Mouse (Mus musculus): ENCODE results near the gene Dock3.
"Not testable (repeated sequence)": the region's sequence is repeated elsewhere in the genome, so short reads cannot be mapped to it uniquely, and the experiment has no call there.

Dock3 gene

GRCm38 (mm10) chr9:107259571-107259970, 27.9 kb upstream of the Dock3 start:
- DNase-seq (ENCODE audit: low read depth in 1 of 2, low spot score in 2 of 2): no peak

- DNase-seq (ENCODE audit: low read depth in 1 of 2, low spot score in 2 of 2): no peak
Observed at GRCm38 (mm10) chr9:107255596-107255995, 23.9 kb upstream of the Dock3 start.

GRCm38 (mm10) chr9:107254925-107255324, 23.2 kb upstream of the Dock3 start:
- no peak for DNase-seq (ENCODE audit: low read depth in 1 of 2, low spot score in 2 of 2)

GRCm38 (mm10) chr9:107254476-107254875, 22.8 kb upstream of the Dock3 start:
- no peak for DNase-seq (ENCODE audit: low read depth in 1 of 2, low spot score in 2 of 2)

- no peak for DNase-seq (ENCODE audit: low read depth in 1 of 2, low spot score in 2 of 2)
Observed at GRCm38 (mm10) chr9:107252164-107252563, 20.5 kb upstream of the Dock3 start.

- no peak for DNase-seq (ENCODE audit: low read depth in 1 of 2, low spot score in 2 of 2)
Observed at GRCm38 (mm10) chr9:107250416-107251337, 19.0 kb upstream of the Dock3 start.

GRCm38 (mm10) chr9:107249154-107249553, 17.4 kb upstream of the Dock3 start:
- DNase-seq (ENCODE audit: low read depth in 1 of 2, low spot score in 2 of 2): no peak

GRCm38 (mm10) chr9:107246170-107246569, 14.5 kb upstream of the Dock3 start:
- no peak for DNase-seq (ENCODE audit: low read depth in 1 of 2, low spot score in 2 of 2)

GRCm38 (mm10) chr9:107245311-107245710, 13.6 kb upstream of the Dock3 start:
- DNase-seq (ENCODE audit: low read depth in 1 of 2, low spot score in 2 of 2): no peak

- DNase-seq (ENCODE audit: low read depth in 1 of 2, low spot score in 2 of 2): no peak
Observed at GRCm38 (mm10) chr9:107236151-107236550, 4.4 kb upstream of the Dock3 start.

GRCm38 (mm10) chr9:107235261-107235660, 3.6 kb upstream of the Dock3 start:
- no peak for DNase-seq (ENCODE audit: low read depth in 1 of 2, low spot score in 2 of 2)

- no peak for DNase-seq (ENCODE audit: low read depth in 1 of 2, low spot score in 2 of 2)
Observed at GRCm38 (mm10) chr9:107232140-107232539, 431 bp upstream of the Dock3 start.

- no peak for DNase-seq (ENCODE audit: low read depth in 1 of 2, low spot score in 2 of 2)
Observed at GRCm38 (mm10) chr9:107230991-107231538, 644 bp downstream of the Dock3 start.

GRCm38 (mm10) chr9:107224597-107224996, 7.1 kb downstream of the Dock3 start:
- DNase-seq (ENCODE audit: low read depth in 1 of 2, low spot score in 2 of 2): no peak

GRCm38 (mm10) chr9:107174831-107175230, 56.9 kb downstream of the Dock3 start:
- not testable (repeated sequence) for DNase-seq (ENCODE audit: low read depth in 1 of 2, low spot score in 2 of 2)

GRCm38 (mm10) chr9:107165792-107166191, 65.9 kb downstream of the Dock3 start:
- DNase-seq (ENCODE audit: low read depth in 1 of 2, low spot score in 2 of 2): no peak

- DNase-seq (ENCODE audit: low read depth in 1 of 2, low spot score in 2 of 2): no peak
Observed at GRCm38 (mm10) chr9:107164825-107165224, 66.9 kb downstream of the Dock3 start.

GRCm38 (mm10) chr9:107156388-107156787, 75.3 kb downstream of the Dock3 start:
- DNase-seq (ENCODE audit: low read depth in 1 of 2, low spot score in 2 of 2): not testable (repeated sequence)

GRCm38 (mm10) chr9:107112791-107113190, 118.9 kb downstream of the Dock3 start:
- DNase-seq (ENCODE audit: low read depth in 1 of 2, low spot score in 2 of 2): no peak

GRCm38 (mm10) chr9:107112056-107112455, 119.7 kb downstream of the Dock3 start:
- no peak for DNase-seq (ENCODE audit: low read depth in 1 of 2, low spot score in 2 of 2)

- no peak for DNase-seq (ENCODE audit: low read depth in 1 of 2, low spot score in 2 of 2)
Observed at GRCm38 (mm10) chr9:107099487-107099886, 132.2 kb downstream of the Dock3 start.

- DNase-seq (ENCODE audit: low read depth in 1 of 2, low spot score in 2 of 2): not testable (repeated sequence)
Observed at GRCm38 (mm10) chr9:107089451-107089850, 142.3 kb downstream of the Dock3 start.
